Mouse (Mus musculus) cerebellum, postnatal 25 days (tissue): Measurements from ENCODE around the gene Elf2.
"Not testable (repeated sequence)": the region's sequence is repeated elsewhere in the genome, so short reads cannot be mapped to it uniquely, and the experiment has no call there.

Experiments
- DNase-seq, 2 experiments: peaks; one replicate each; pipeline ENCODE4 v3.0.0; 2021; ENCODE audit warnings: mixed read lengths in 2 of 2

Elf2 gene

DNA sequence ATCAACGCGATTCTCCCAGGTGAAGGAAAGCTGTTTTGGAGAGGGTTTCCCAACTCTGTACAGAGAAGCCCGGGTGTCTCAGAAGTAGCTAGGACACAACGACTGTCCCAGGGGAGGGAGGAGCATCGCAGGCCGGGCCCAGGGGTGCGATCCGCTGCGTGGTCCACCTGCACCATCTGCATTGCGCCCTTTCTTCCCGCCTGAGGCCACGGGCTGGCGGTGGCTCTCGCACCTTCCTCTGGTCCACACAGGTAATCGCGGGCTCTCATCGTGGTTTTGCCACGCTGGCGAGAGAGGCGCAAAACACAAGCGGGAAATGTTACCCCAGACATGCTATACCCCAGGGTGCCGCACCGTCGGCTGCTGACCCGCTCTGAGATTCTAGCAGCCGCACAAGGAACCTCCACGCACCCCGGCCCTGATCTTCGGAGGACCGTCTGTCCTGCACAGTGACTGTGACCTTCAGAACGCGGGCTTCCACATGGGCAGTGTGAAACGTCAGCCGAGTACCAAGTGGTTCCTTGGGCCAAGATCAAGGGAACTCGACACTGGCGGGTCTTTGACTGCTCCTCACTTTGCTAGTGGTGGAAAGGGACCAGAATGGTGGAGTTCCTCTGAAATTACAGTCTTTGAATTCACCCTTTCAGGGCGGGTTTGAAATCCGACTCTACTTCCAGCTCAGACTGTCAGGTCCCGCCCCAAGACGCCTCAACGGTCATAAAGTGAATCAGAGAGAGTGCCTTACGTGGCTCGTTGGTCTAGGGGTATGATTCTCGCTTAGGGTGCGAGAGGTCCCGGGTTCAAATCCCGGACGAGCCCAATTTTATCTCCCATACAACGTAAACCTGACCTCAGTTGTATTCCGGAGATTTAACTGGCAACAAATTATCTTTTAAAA is 18.4 kb upstream of the Elf2 start:
- DNase-seq: peak; percentile 45 to 51

DNA sequence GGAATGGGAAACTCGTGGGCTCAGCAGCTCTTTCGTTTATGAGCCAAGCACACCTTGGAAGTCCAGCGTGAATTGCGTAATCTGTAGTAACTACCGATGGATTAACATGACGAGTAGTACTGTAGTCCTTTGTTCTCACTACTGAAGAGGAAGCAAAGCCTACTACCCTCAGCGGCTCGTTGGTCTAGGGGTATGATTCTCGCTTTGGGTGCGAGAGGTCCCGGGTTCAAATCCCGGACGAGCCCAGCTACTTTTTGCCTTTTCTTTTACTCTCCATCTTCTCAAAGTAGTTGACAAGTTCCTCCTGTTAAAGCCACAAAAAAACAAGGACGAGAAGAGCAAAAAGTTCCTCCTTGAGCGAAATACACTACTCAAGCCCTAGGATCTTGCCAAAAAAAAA is 17.7 kb upstream of the Elf2 start:
- peak; percentile 49 to 60 for DNase-seq

DNA sequence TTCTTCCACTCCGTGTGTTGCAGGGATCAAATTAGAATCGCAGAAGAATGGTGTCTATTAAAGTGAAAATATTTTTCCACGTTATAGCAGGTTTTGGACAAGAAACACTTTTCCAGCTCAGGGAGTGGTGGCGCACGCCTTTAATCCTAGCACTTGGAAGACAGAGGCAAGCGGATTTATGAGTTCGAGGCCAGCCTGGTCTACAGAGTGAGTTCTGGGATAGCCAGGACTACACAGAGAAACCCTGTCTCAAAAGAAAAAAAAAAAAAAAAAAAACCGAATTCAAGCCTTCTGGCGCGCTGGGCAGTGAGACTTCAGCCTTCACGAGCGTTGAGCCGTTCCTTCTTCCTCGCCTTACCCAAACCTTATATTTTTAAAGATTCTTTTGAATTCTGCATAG is 17.2 kb upstream of the Elf2 start:
- DNase-seq: no peak

GRCm38 (mm10) chr3:51357078-51357477 is 16.6 kb upstream of the Elf2 start:
- no peak for DNase-seq

- not testable (repeated sequence) for DNase-seq
Observed at GRCm38 (mm10) chr3:51354956-51355355, 14.5 kb upstream of the Elf2 start.

DNA sequence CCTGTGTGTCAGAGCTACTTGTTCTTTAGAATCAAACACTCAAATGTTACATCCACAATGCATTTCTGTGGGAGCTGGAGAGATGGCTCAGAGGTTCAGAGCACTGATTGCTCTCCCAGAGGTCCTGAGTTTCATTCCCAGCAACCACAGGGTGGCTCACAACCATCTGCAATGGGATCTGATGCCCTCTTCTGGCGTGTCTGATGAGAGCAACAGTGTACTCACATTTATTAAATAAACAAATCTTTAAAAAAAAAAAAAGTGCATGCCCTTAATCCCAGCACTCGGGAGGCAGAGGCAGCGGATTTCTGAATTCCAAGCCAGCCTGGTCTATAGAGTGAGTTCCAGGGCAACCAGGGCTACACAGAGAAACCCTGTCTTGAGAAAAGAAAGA is 13.6 kb upstream of the Elf2 start:
- DNase-seq: no peak

GRCm38 (mm10) chr3:51353325-51354033 is 13.0 kb upstream of the Elf2 start:
- DNase-seq: peak; percentile 50 to 71

DNA sequence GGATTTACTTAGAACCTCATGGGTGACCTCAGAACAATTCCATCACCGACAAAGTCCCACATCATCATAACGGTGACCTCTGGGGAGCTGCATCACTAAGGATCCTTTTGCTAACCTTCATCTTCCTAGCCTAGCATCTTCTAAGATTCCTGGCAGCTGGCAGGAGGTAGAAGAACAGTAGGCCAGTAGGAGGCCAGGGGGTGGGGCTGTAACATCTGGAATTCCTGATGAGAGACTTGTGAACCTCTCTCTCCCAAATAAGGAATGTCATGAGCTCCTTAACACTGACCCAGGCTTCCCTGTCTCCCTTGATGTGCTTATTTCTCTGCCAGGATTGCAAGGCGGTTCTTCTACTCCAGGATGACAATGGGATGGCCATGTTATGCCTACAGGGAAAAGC is 10.3 kb upstream of the Elf2 start:
- DNase-seq: no peak

- DNase-seq: no peak
Observed at GRCm38 (mm10) chr3:51348646-51349238, 8.3 kb upstream of the Elf2 start.

DNA sequence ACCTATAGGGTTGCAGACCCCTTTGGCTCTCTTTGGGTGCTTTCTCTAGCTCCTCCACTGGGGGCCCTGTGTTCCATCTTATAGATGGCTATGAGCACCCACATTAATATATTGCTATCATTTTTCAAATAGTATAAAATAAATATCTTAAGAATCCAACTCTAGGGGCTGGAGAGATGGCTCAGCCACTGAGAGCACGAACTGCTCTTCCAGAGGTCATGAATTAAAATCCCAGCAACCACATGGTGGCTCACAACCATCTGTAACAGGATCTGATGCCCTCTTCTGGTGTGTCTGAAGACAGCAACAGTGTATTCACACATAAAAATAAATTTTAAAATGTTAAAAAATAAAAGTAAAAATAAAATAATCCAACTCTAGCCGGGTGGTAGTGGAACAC is 4.6 kb upstream of the Elf2 start:
- DNase-seq: not testable (repeated sequence)

GRCm38 (mm10) chr3:51344182-51344581 is 3.7 kb upstream of the Elf2 start:
- DNase-seq: not testable (repeated sequence)

- DNase-seq: no peak
Observed at GRCm38 (mm10) chr3:51343260-51343659, 2.8 kb upstream of the Elf2 start.

GRCm38 (mm10) chr3:51342152-51342551 is 1.7 kb upstream of the Elf2 start:
- DNase-seq: no peak

GRCm38 (mm10) chr3:51341268-51342081 is 1.0 kb upstream of the Elf2 start:
- peak in 1 of 2 experiments; percentile 92 for DNase-seq

DNA sequence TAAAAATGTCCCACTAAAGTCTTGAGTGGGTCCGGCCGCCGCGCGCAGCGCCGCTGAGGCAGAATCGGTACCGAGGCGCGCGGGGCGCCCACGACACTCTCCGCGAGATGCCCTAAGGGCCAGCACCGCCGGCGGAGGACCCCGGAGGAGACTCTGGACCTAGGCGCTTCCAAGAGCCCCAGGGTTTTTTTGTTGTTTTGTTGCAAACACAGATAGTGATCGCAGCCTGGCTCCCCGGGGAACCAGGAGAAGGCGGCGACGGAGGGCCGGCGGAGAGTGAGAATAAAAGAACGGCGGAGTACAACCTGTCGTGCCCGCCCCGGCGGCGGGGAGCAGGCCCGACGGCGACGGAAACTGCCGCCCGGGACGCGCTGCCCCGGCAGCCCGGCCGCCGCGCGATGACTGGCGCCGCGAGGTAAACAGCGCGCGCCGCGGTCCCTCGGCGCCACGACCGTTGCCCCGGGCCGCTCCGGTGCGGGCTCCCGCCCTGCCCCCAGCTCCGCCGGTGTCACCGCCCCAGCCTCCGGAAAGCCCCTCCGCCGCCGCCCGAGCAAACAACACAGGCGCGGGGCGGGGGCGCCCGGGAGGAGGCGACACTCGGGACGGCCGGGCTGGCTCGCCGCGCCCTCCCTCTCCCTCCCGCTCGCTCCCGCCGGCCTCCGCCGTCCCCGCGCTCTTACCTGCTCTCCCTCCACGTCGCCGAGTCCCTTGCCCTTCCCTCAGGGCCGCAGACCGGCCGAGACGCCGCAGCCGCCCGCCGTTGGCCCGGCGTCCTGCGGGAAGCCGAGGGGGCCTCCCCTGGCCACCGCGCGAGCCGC is 520 bp downstream of the Elf2 start:
- DNase-seq: peak in 1 of 2 experiments; percentile 78

- DNase-seq: no peak
Observed at GRCm38 (mm10) chr3:51339378-51339733, 1.1 kb downstream of the Elf2 start.

DNA sequence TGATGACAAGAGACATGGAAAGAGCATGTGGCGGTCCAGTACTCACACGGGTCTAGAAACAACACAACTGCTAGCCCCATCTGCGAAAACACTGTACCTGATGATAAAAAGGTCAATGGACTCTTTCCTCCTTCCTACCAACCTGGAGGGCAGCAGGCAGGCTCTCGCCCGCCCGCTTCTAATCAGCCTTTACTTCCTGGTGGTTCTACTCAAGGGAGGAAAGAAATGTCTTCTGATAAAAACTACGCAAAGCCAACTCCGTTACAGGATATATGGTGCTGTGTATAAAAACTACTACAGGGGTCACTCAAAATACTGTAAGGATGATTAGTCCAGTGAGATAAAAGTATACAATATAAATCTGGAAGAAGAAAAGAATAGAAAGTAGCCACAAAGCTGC is 5.1 kb downstream of the Elf2 start:
- DNase-seq: no peak

DNA sequence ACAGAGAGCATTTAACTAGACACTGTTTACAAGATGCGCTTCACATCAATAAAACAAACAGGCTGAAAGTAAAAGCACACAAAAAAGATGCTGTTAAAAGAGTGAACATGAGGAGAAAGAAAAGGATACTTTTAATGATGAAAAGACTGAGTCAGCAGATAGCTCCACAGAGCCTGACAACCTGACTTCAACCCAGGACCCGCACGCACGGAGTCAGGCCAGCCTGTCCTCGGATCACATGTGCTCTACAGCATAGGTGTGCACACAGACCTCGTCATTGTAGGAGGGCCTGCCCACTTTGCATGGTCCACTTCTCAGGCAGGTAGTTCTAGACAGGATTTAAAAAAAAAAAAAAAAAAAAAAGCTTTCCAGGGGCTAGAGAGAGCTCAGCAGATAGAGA is 6.5 kb downstream of the Elf2 start:
- DNase-seq: no peak

DNA sequence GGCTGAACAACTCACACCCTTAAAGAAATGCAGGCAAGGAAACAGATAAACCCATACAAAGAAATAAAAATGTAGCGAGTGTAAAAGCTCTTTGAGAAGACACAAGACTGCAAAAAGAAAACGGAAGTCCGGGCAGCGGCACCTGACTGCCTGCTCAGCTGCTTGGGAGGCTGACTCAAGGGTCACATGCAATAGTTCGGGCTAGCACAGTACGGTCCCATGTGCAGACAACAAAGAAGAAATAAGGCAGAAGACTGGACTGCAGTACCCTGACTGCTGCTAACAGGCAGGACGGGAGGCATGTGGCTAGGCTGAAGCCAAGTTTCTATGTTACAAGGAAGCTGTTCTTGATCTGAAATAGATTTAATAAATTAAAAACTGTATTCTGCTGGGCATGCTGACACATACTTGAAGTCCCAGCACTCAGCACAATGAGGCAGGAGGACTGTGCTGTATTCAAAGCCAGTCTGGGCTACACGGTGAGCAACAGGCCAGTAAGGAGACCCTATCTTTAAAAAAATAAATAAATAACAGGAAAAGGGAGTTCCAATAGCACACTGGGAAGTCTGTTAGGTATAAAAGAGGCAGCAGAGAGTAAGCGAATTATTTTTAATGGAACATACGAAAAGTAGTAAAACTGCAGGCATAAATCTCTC is 7.1 kb downstream of the Elf2 start:
- no peak for DNase-seq

- no peak for DNase-seq
Observed at GRCm38 (mm10) chr3:51330086-51330485, 10.4 kb downstream of the Elf2 start.

- no peak for DNase-seq
Observed at GRCm38 (mm10) chr3:51328546-51328945, 11.9 kb downstream of the Elf2 start.
